Mouse (Mus musculus) B cell, adult 2 months (primary cell): ENCODE measurements at regions not wholly inside any gene's neighbourhood (a gene's known extent, or its start where the extent isn't known, plus 50 kb on each side); places are given as distances from the start of the nearest gene placed in this dataset.

ENCODE experiments used
- DNase-seq, 2 experiments: peaks; one replicate each; pipeline ENCODE4 v3.0.0; 2022

- DNase-seq, result peak; percentile 2 to 5
Observed at GRCm38 (mm10) chr9:116511450-116511849, 336.3 kb upstream of the Tgfbr2 start.

GRCm38 (mm10) chr9:116507756-116508155 lies 332.6 kb upstream of the Tgfbr2 start:
- no peak for DNase-seq

GRCm38 (mm10) chr9:116502831-116503230 lies 327.7 kb upstream of the Tgfbr2 start:
- DNase-seq, result no peak

GRCm38 (mm10) chr9:116500951-116501350 lies 325.8 kb upstream of the Tgfbr2 start:
- no peak for DNase-seq

- no peak for DNase-seq
Observed at GRCm38 (mm10) chr9:116491227-116491626, 316.1 kb upstream of the Tgfbr2 start.

- peak; percentile 40 to 51 for DNase-seq
Observed at GRCm38 (mm10) chr9:116489787-116490186, 314.6 kb upstream of the Tgfbr2 start.

- DNase-seq, result no peak
Observed at GRCm38 (mm10) chr9:116489273-116489672, 314.1 kb upstream of the Tgfbr2 start.

- DNase-seq, result peak in 1 of 2 experiments; percentile 5
Observed at GRCm38 (mm10) chr9:116477309-116477708, 302.1 kb upstream of the Tgfbr2 start.

GRCm38 (mm10) chr9:116475206-116475955 lies 300.2 kb upstream of the Tgfbr2 start:
- no peak for DNase-seq

- DNase-seq, result peak in 1 of 2 experiments; percentile 4
Observed at GRCm38 (mm10) chr9:116472855-116473254, 297.7 kb upstream of the Tgfbr2 start.

- DNase-seq, result no peak
Observed at GRCm38 (mm10) chr9:116468569-116469250, 293.6 kb upstream of the Tgfbr2 start.

GRCm38 (mm10) chr9:116466336-116466735 lies 291.2 kb upstream of the Tgfbr2 start:
- no peak for DNase-seq

- no peak for DNase-seq
Observed at GRCm38 (mm10) chr9:116464626-116465025, 289.5 kb upstream of the Tgfbr2 start.

GRCm38 (mm10) chr9:116462232-116462631 lies 287.1 kb upstream of the Tgfbr2 start:
- no peak for DNase-seq

- DNase-seq, result no peak
Observed at GRCm38 (mm10) chr9:116460022-116460421, 284.9 kb upstream of the Tgfbr2 start.

GRCm38 (mm10) chr9:116452050-116452449 lies 276.9 kb upstream of the Tgfbr2 start:
- no peak for DNase-seq

- no peak for DNase-seq
Observed at GRCm38 (mm10) chr9:116450829-116451228, 275.7 kb upstream of the Tgfbr2 start.

GRCm38 (mm10) chr9:116447734-116448133 lies 272.6 kb upstream of the Tgfbr2 start:
- DNase-seq, result peak; percentile 19 to 42

GRCm38 (mm10) chr9:116438580-116438979 lies 263.4 kb upstream of the Tgfbr2 start:
- DNase-seq, result no peak

GRCm38 (mm10) chr9:116434414-116434813 lies 259.3 kb upstream of the Tgfbr2 start:
- DNase-seq, result no peak

GRCm38 (mm10) chr9:116429061-116429460 lies 253.9 kb upstream of the Tgfbr2 start:
- no peak for DNase-seq

GRCm38 (mm10) chr9:116428475-116428874 lies 253.3 kb upstream of the Tgfbr2 start:
- no peak for DNase-seq

- DNase-seq, result no peak
Observed at GRCm38 (mm10) chr9:116427278-116427677, 252.1 kb upstream of the Tgfbr2 start.

- DNase-seq, result peak; percentile 79
Observed at GRCm38 (mm10) chr9:116426269-116426999, 251.3 kb upstream of the Tgfbr2 start.
